Mouse (Mus musculus) heart, postnatal 14 days (tissue): ENCODE results near the gene Gm11492. TPM values are rescaled to one million over a fixed set of nuclear protein-coding genes. Genes with fewer than 3 reads are reported as not detected.

ENCODE experiments used
- DNase-seq, 2 experiments: peaks; one replicate each; pipeline ENCODE4 v3.0.0; 2021 to 2022
- intact Hi-C: fragments of 180-260 bp; cut with DNase I; formaldehyde crosslinking; loops from one replicate; pipeline ENCODE4 v1.15.1; 2025
- total RNA-seq, 2 experiments: library from RNA; stranded (reverse); gene quantifications; 2 replicates each; pipeline ENCODE4 v1.2.3; 2021

Gene Gm11492
- total RNA-seq, 2 experiments from 2014 or later, result not detected

GRCm38 (mm10) chr11:87595976-87596375 lies 29.5 kb downstream of the Gm11492 start:
- no peak for DNase-seq

GRCm38 (mm10) chr11:87596492-87596891 lies 30.0 kb downstream of the Gm11492 start:
- no peak for DNase-seq
- intact Hi-C loops, result loop anchor here (5.0 kb wide), 1 partner anchor 44 kb away; no protein-coding TSS in a partner anchor

More at GRCm38 (mm10) chr11:87595976-87596375, 29.5 kb downstream of the Gm11492 start:
- intact Hi-C loops, result loop anchor here (5.0 kb wide), 1 partner anchor 44 kb away; no protein-coding TSS in a partner anchor

GRCm38 (mm10) chr11:87597061-87597460 lies 30.6 kb downstream of the Gm11492 start:
- DNase-seq, result no peak
- intact Hi-C loops, result loop anchor here (5.0 kb wide), 1 partner anchor 45 kb away; no protein-coding TSS in a partner anchor

GRCm38 (mm10) chr11:87599395-87600089 lies 33.1 kb downstream of the Gm11492 start:
- intact Hi-C loops, result loop anchor here (5.0 kb wide), 1 partner anchor 47 kb away; no protein-coding TSS in a partner anchor
- no peak for DNase-seq

GRCm38 (mm10) chr11:87600322-87600853 lies 33.9 kb downstream of the Gm11492 start:
- intact Hi-C loops, result no loop called here
- DNase-seq, result no peak

- intact Hi-C loops, result no loop called here
- no peak for DNase-seq
These were observed 35.8 kb downstream of the Gm11492 start for GRCm38 (mm10) chr11:87602234-87602633.

- DNase-seq, result no peak
- intact Hi-C loops, result no loop called here
These were observed 37.1 kb downstream of the Gm11492 start for GRCm38 (mm10) chr11:87603571-87603970.

GRCm38 (mm10) chr11:87609264-87609663 lies 42.8 kb downstream of the Gm11492 start:
- intact Hi-C loops, result no loop called here
- DNase-seq, result no peak

GRCm38 (mm10) chr11:87611547-87611946 lies 45.1 kb downstream of the Gm11492 start:
- no peak for DNase-seq
- intact Hi-C loops, result no loop called here

GRCm38 (mm10) chr11:87613972-87614371 lies 47.5 kb downstream of the Gm11492 start:
- no peak for DNase-seq
- intact Hi-C loops, result no loop called here

- intact Hi-C loops, result no loop called here
- no peak for DNase-seq
These were observed 49.1 kb downstream of the Gm11492 start for GRCm38 (mm10) chr11:87615551-87615950.

GRCm38 (mm10) chr11:87615952-87616351 lies 49.5 kb downstream of the Gm11492 start:
- no peak for DNase-seq
- intact Hi-C loops, result no loop called here

- intact Hi-C loops, result no loop called here
- DNase-seq, result no peak
These were observed 50.5 kb downstream of the Gm11492 start, which contains the start of gene Hsf5 for GRCm38 (mm10) chr11:87616790-87617474. TSS of gene Hsf5 (plus strand) at chr11:87617164.

GRCm38 (mm10) chr11:87617606-87618005 lies 51.2 kb downstream of the Gm11492 start:
- intact Hi-C loops, result no loop called here
- DNase-seq, result no peak

Other genes with a start within 250 kb of the Gm11492 start
- gene Ppm1e, start 207.6 kb upstream of the Gm11492 start, total RNA-seq, result 10 to 100 TPM; 12.0 to 14.7 TPM
- gene Rad51c, start 161.7 kb upstream of the Gm11492 start, total RNA-seq, result 1 to 10 TPM; 2.5 to 2.7 TPM
- gene Tex14, start 161.6 kb upstream of the Gm11492 start, total RNA-seq, result under 1 TPM; 0.27 to 0.41 TPM
- 10 to 100 TPM; 70.3 to 70.8 TPM for gene Sept4, start 2.2 kb downstream of the Gm11492 start, total RNA-seq
- gene Mtmr4, start 25.5 kb downstream of the Gm11492 start, total RNA-seq, result 10 to 100 TPM; 16.0 to 22.9 TPM
- under 1 TPM in 1 of 2 experiments, not detected in 1; 0.07 TPM for gene Hsf5, start 50.5 kb downstream of the Gm11492 start, total RNA-seq
- gene Rnf43, start 96.1 kb downstream of the Gm11492 start, total RNA-seq, result under 1 TPM; 0.39 to 0.67 TPM
- 10 to 100 TPM; 47.8 to 51.1 TPM for gene Supt4a, start 170.9 kb downstream of the Gm11492 start, total RNA-seq
- under 1 TPM; 0.17 to 0.19 TPM for gene Tspoap1, start 193.9 kb downstream of the Gm11492 start, total RNA-seq
- under 1 TPM in 1 of 2 experiments, not detected in 1; 0.61 TPM for gene Mpo, start 226.9 kb downstream of the Gm11492 start, total RNA-seq